8 mouse cellular contexts compared by ENCODE assay signal in the genomic region with DNA sequence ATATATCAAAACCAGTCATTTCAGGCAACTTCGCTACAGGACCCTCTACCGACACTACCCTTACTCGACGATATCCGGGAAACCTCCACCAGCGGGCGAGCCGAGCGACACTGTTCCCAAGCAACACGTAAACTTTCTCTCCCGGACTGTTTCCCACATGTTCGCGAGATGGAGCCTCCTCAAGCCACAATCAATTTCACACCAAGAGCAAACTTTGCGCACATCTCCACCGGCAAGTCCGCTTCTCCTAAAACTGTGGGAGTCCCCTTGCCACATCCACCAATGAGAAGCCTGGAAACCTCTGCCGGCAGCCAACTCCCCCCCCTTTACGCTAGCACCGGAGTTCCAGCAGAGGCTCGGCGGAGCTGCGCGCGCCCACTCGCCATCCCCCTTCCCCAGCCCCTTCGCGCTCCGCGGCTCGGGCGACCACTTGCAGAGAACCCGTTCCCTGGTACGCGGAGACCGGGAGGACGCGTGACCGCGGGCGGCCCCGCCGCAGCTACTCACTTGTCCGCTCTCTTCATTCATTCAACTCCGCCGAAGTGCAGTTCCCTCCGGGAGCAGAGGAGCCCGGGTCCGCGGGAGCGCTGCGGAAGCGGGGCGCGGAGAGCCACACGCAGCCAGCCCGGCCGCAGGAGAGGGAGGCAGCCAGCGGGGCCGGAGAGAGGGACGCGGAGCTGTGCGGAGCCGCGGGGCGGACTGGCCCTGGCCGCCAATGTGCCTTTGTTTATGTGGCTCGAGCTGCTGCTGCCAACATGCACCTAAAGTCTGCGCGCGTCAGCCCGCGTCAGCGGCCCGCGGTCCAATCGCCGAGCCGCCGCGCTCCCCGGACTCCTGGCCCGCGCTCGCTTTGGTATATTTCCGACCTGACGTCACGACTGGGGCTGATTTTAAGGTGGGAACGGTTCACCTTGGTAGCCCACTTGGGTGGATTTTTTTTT. TPM values are rescaled to one million over a fixed set of nuclear protein-coding genes. Genes with fewer than 3 reads are reported as not detected.
DNase-seq lines count a peak whose midpoint lies in the region; ATAC-seq and TF ChIP-seq lines count a peak whose summit lies in the region.

No protein-coding gene starts in this region.

- no peak for TF ChIP-seq CTCF in CH12.LX (conservative IDR thresholded peaks at IDR 0.05 in 1 of 2, IDR thresholded peaks at IDR 0.05 in 1 of 2; ENCODE audit: low read depth in 2 of 2, low read length in 2 of 2)
- TF ChIP-seq CTCF in olfactory bulb, adult 2 months (IDR thresholded peaks at IDR 0.05; ENCODE audit: insufficient read depth, low read depth, low read length), result no peak

- no peak overlapping the region for H3K9ac ChIP-seq in CH12.LX (ENCODE audit: insufficient read depth, low read depth)
- peak overlapping the region; percentile 52 for H3K9ac ChIP-seq in forebrain, embryonic 16.5 days (replicated peaks; ENCODE audit: low read depth, low read length)
- H3K9ac ChIP-seq in lung, embryonic 15.5 days, result peak overlapping the region; percentile 65

- H3K9me3 ChIP-seq in CH12.LX (replicated peaks; ENCODE audit: low read length), result peaks cover 29% of the 10 kb centered on the region
- no peaks in the 10 kb centered on the region for H3K9me3 ChIP-seq in forebrain, embryonic 16.5 days (ENCODE audit: control insufficient read depth, low read length)
- H3K9me3 ChIP-seq in lung, embryonic 15.5 days, result no peaks in the 10 kb centered on the region

- in situ Hi-C loops in CH12.LX (cut with MboI; ENCODE audit: low pct_ligation_motif_present, low pct_unique_long_range_greater_than_20kb, low sequenced_read_pairs), result loop anchor here (25.0 kb wide), 1 partner anchor 248 kb away; no protein-coding TSS in a partner anchor

- DNase-seq in CH12.LX (ENCODE audit: extremely low read depth), result no peak
- DNase-seq in c-Kit-positive CD71-positive TER-119-negative erythroid progenitor cells, embryonic 14.5 days (ENCODE audit: low read depth), result peak; percentile 78
- DNase-seq in heart, postnatal 36 days, result peak; percentile 80 to 83
- peak; percentile 65 to 83 for DNase-seq in layer of hippocampus, adult 8-10 months (ENCODE audit: low spot score in 2 of 2)
- peak; percentile 76 for DNase-seq in thymus, postnatal 14 days

- H3K27me3 ChIP-seq in CH12.LX (replicated peaks), result no peaks in the 10 kb centered on the region
- peaks cover 27% of the 10 kb centered on the region for H3K27me3 ChIP-seq in forebrain, embryonic 16.5 days (replicated peaks; ENCODE audit: control insufficient read depth, insufficient read depth, low read length)
- peaks cover 48% of the 10 kb centered on the region for H3K27me3 ChIP-seq in lung, embryonic 15.5 days

- no peak for TF ChIP-seq EP300 in CH12.LX (IDR thresholded peaks at IDR 0.05; ENCODE audit: low read length)

- no peak for TF ChIP-seq RAD21 in CH12.LX (IDR thresholded peaks at IDR 0.05; ENCODE audit: low read depth, low read length)

- no peaks in the 10 kb centered on the region; the same call in 1 of the 2 replicates for H3K79me2 ChIP-seq in CH12.LX (replicated peaks; ENCODE audit: control insufficient read depth, extremely low read depth, insufficient read depth, poor library complexity, severe bottlenecking)

- H3K4me1 ChIP-seq in CH12.LX (ENCODE audit: control insufficient read depth in 1 of 2, insufficient read depth in 2 of 2), result no peaks in the 10 kb centered on the region; a peak in 1 of 4 replicates
- peaks cover 36% of the 10 kb centered on the region for H3K4me1 ChIP-seq in forebrain, embryonic 16.5 days (replicated peaks; ENCODE audit: control insufficient read depth, insufficient read depth, low read length)
- H3K4me1 ChIP-seq in lung, embryonic 15.5 days, result peaks cover 15% of the 10 kb centered on the region
- peaks cover 16% of the 10 kb centered on the region for H3K4me1 ChIP-seq in olfactory bulb, adult 2 months (ENCODE audit: control insufficient read depth, insufficient read depth, low read length)

- under 1% methylated on average over 84 of the region's 88 CpGs for WGBS in forebrain, embryonic 16.5 days
- WGBS in lung, embryonic 15.5 days, result under 1% methylated on average over 87 of the region's 88 CpGs
- under 1% methylated on average over 88 of the region's 88 CpGs for WGBS in olfactory bulb, adult 2 months

- peak; percentile 29; the same call in 1 of the 2 replicates for TF ChIP-seq POLR2A in CH12.LX (IDR thresholded peaks at IDR 0.05; ENCODE audit: low read depth, low read length)
- TF ChIP-seq POLR2A in olfactory bulb, adult 2 months (IDR thresholded peaks at IDR 0.05; ENCODE audit: insufficient read depth, low read depth, low read length), result peak; percentile 42

- dilution Hi-C loops in CH12.LX (cut with MboI; ENCODE audit: extremely low pct_ligation_motif_present, extremely low pct_unique_long_range_greater_than_20kb, low sequenced_read_pairs), result no loop called here

- peaks cover 9 to 21% of the 10 kb centered on the region in 2 experiments for H3K36me3 ChIP-seq in CH12.LX (replicated peaks in 1 of 2; ENCODE audit: control insufficient read depth in 1 of 2, insufficient read depth in 1 of 2, low read length in 1 of 2)
- H3K36me3 ChIP-seq in forebrain, embryonic 16.5 days (ENCODE audit: control insufficient read depth, insufficient read depth), result no peaks in the 10 kb centered on the region
- no peaks in the 10 kb centered on the region for H3K36me3 ChIP-seq in lung, embryonic 15.5 days

- no peak overlapping the region for H3K27ac ChIP-seq in CH12.LX (ENCODE audit: insufficient read depth, low read depth)
- H3K27ac ChIP-seq in forebrain, embryonic 16.5 days (ENCODE audit: low read length), result peak overlapping the region; percentile 70
- no peak overlapping the region for H3K27ac ChIP-seq in lung, embryonic 15.5 days
- peak overlapping the region; percentile 30; the same call in 1 of the 2 replicates for H3K27ac ChIP-seq in olfactory bulb, adult 2 months (ENCODE audit: insufficient read depth, low read depth, low read length)

- peak overlapping the region; percentile 65 for H3K4me2 ChIP-seq in CH12.LX (ENCODE audit: insufficient read depth, low read depth, poor library complexity, severe bottlenecking)
- peak overlapping the region; percentile 100 for H3K4me2 ChIP-seq in forebrain, embryonic 16.5 days (ENCODE audit: low read length)
- peak overlapping the region; percentile 99 for H3K4me2 ChIP-seq in lung, embryonic 15.5 days

- intact Hi-C loops in heart, postnatal 36 days (cut with DNase I), result loop anchor here (5.0 to 10.0 kb wide), 3 partner anchors 203 to 740 kb away; no protein-coding TSS in a partner anchor

- peak; percentile 82 for ATAC-seq in forebrain, embryonic 16.5 days
- peak; percentile 74; the same call in 1 of the 2 replicates for ATAC-seq in lung, embryonic 15.5 days (ENCODE audit: borderline replicate concordance, extremely low read depth, low FRiP score, low TSS enrichment)

- H3K4me3 ChIP-seq in CH12.LX (replicated peaks in 1 of 3; ENCODE audit: low read depth in 2 of 3, low read length in 2 of 3, poor library complexity in 1 of 3), result peak overlapping the region in 1 of 3 experiments; percentile 76
- H3K4me3 ChIP-seq in forebrain, embryonic 16.5 days (replicated peaks; ENCODE audit: low read length), result peak overlapping the region; percentile 78
- H3K4me3 ChIP-seq in lung, embryonic 15.5 days, result peak overlapping the region; percentile 76
- peak overlapping the region; percentile 85 for H3K4me3 ChIP-seq in olfactory bulb, adult 2 months (ENCODE audit: insufficient read depth, low read depth, low read length)

TF ChIP-seq in CH12.LX, 34 proteins besides CTCF, POLR2A, EP300 and RAD21:
- TF ChIP-seq SIN3A (IDR thresholded peaks at IDR 0.05; ENCODE audit: low read length), result peak; percentile 56
- no peak for TF ChIP-seq MEF2A (IDR thresholded peaks at IDR 0.05; ENCODE audit: borderline replicate concordance, low read depth, low read length)
- no peak for TF ChIP-seq RCOR1 (conservative IDR thresholded peaks at IDR 0.05; ENCODE audit: low read depth, low read length)
- TF ChIP-seq MAX (IDR thresholded peaks at IDR 0.05; ENCODE audit: low read length), result 0 out of 2 replicates have a peak, but pooled peaks have one; percentile 36
- 0 out of 2 replicates have a peak, but pooled peaks have one; percentile 24 for TF ChIP-seq ZMIZ1 (IDR thresholded peaks at IDR 0.05; ENCODE audit: low read depth, low read length)
- no peak for TF ChIP-seq USF1 (IDR thresholded peaks at IDR 0.05; ENCODE audit: low read depth, low read length)
- TF ChIP-seq MXI1 (IDR thresholded peaks at IDR 0.05; ENCODE audit: low read depth, low read length), result peak; percentile 75; the same call in 1 of the 2 replicates
- TF ChIP-seq TCF12 (IDR thresholded peaks at IDR 0.05; ENCODE audit: low read depth, low read length), result peak; percentile 27; the same call in 1 of the 2 replicates

RNA-seq across cellular contexts. Expression of gene Nr4a2, which starts 9.3 kb away (rescaled TPM):
- total RNA-seq in CH12.LX (2012; rRNA removed) (1.2 and 1.8 TPM in 2 replicates), CH12.LX (2014; rRNA removed) (0.74 and 0.82 TPM in 2 replicates)
- polyA plus RNA-seq in CH12.LX (2012; ENCODE audit: insufficient read length, low read depth), result 1.2 and 2.3 TPM in 2 replicates
- polyA plus RNA-seq in forebrain, embryonic 16.5 days (2015; fragmentation: Nextera tagmentation; extraction: Ambion mirVana), result 25.9 and 28.5 TPM in 2 replicates
- total RNA-seq in heart, postnatal 36 days (2021), result 1 to 10 TPM; 1.2 to 4.5 TPM
- 10 to 100 TPM; 42.0 to 77.6 (median 58.6) TPM for total RNA-seq in layer of hippocampus, adult 8-10 months (2022)
- 4.3 and 5.2 TPM in 2 replicates for polyA plus RNA-seq in lung, embryonic 15.5 days (2015; fragmentation: Nextera tagmentation; extraction: Ambion mirVana)
- polyA plus RNA-seq in olfactory bulb, adult 2 months (2012; ENCODE audit: insufficient read depth, insufficient read length, low replicate concordance, missing spikeins), result not detected in 2 replicates

Comparison
In these comparisons a context has a peak if more than half of its experiments do, and no peak if none do; other contexts are left out.
1. H3K27ac ChIP-seq: peak in forebrain, embryonic 16.5 days (single experiment) and olfactory bulb, adult 2 months (single experiment); none in CH12.LX (single experiment) and lung, embryonic 15.5 days (single experiment).
2. Peak in every context shown above with its lines, with median percentiles within 50 percentile points of each other: H3K4me2 ChIP-seq.